Mouse (Mus musculus) neural tube, postnatal 0 days (tissue): Measurements from ENCODE around the gene Timp2. TPM values are rescaled to one million over a fixed set of nuclear protein-coding genes. Genes with fewer than 3 reads are reported as not detected.

Experiments used
- polyA plus RNA-seq: library from polyadenylated mRNA; unstranded; fragments of >200 nt; fragmentation: Nextera tagmentation; extraction: Ambion mirVana; gene quantifications from 2 replicates; pipeline ENCODE4 v1.2.1, GENCODE M21; 2015

Timp2 gene
- polyA plus RNA-seq, result 138 and 139 TPM in 2 replicates

DNA sequence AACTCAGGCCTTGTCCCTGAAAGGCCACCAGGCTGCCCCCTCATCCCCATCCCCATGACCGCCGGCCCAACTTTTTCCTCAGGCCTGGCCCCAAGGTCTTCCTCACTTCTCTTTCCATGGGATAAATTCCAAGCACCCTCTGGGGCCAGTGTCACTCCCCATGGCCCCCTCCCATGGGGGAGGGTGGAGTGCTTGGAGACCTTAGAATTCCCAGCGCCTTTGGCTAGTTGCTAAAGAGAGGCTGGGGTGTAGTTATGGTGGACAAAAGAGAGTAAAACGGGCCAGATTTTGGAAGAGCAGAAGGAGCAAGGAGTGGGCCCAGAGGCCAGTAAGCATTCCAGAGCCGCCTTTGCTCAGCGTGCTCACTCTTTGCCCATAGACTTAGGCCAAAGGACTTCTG is at the start of gene Timp2:
Gene Timp2, minus strand, starts transcription at position 101 of the 400 bp plus-strand sequence.

GRCm38 (mm10) chr11:118401760-118402280 is 46.3 kb upstream of the Timp2 start, which contains the start of gene Lgals3bp:
Lgals3bp (minus strand) TSS chr11:118402092.

GRCm38 (mm10) chr11:118342400-118342981 is 13.0 kb downstream of the Timp2 start, which contains the start of gene Cep295nl:
Cep295nl (minus strand) TSS chr11:118342500.

DNA sequence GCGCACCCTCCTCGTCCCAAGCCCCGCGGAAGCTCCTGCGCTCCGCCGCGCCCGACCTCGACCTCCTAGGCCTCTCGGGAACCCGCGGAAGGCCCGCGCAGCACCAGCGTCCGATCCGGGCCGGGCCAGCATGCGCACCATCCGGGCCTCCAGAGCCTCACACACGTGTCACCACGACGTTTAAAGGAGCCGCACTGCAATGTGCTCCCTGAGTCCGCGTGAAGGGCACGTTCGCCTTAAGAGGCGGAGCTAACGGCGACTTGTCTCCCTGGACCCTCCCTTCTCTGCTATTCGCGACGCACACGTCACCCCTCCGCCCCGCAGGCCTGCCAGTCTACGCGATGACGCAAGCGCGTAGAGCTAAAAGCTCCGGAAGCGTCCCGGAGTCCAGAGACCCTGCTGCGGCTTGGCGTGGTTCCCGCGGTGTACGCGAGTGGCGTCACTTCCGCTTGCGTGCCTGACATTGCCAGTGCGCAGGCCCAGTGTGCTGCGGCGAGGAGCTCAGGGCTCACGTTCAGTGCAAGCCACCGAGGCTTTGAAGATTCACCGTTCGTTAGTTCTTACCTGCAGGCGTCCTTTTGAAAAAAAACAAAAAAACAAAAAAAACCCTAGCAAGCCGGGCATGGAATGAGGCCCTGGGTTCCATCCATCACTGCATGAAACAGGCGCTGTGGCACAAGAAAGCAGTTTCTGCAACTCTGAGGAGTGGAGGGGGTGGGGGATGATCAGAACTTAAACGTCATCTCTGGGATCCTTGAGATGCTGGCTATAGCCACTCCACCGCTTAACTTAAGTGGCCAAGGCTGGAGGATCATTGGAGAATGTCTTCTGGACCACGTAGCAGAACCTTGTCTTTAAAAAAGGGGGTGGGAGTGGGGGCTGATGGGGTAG is 65.3 kb downstream of the Timp2 start, which contains the start of gene Usp36:
Gene Usp36, minus strand, starts transcription at position 246 of the 891 bp plus-strand sequence.

Other genes starting within 250 kb of the Timp2 start
- gene Dnah17, start 225.1 kb downstream of the Timp2 start, polyA plus RNA-seq, result 0.10 and 0.23 TPM in 2 replicates
- gene Cyth1, start 107.1 kb downstream of the Timp2 start, polyA plus RNA-seq, result 18.4 and 20.7 TPM in 2 replicates
- gene Usp36, start 65.5 kb downstream of the Timp2 start, polyA plus RNA-seq, result 11.9 and 16.4 TPM in 2 replicates
- gene Cep295nl, start 13.2 kb downstream of the Timp2 start, polyA plus RNA-seq, result 0.15 and 0.19 TPM in 2 replicates
- 15.8 and 17.8 TPM in 2 replicates for gene Lgals3bp, start 46.4 kb upstream of the Timp2 start, polyA plus RNA-seq
- gene Cant1, start 63.3 kb upstream of the Timp2 start, polyA plus RNA-seq, result 25.1 and 27.0 TPM in 2 replicates
- 5.8 and 6.1 TPM in 2 replicates for gene C1qtnf1, start 72.5 kb upstream of the Timp2 start, polyA plus RNA-seq
- 7.1 and 8.0 TPM in 2 replicates for gene Engase, start 121.1 kb upstream of the Timp2 start, polyA plus RNA-seq